Mouse (Mus musculus) heart, postnatal 0 days (tissue): ENCODE measurements at regions not wholly inside any gene's neighbourhood (a gene's known extent, or its start where the extent isn't known, plus 50 kb on each side); places are given as distances from the start of the nearest gene placed in this dataset.
A peak's percentile ranks its signal among the peaks of the same experiment; 100 is the strongest.

Experiments
- ATAC-seq: fragments of 200-750 bp; cut with Nextera tagmentation; 2 replicates; pipeline ENCODE4 v1.8.0; 2017; ENCODE audit warnings: low read depth, moderate number of reproducible peaks, moderate library complexity; ENCODE audit not compliant: insufficient read depth
- DNase-seq: peaks from one replicate; pipeline ENCODE4 v3.0.0-alpha.2; 2016; ENCODE audit warnings: low spot score
- H3K27ac ChIP-seq: fragments of 300-500 bp; sonication (generic); 2 replicates; pipeline ENCODE4 v1.5.1; 2014; ENCODE audit warnings: low read depth, mild to moderate bottlenecking
- H3K27me3 ChIP-seq: fragments of 300-500 bp; sonication (generic); 2 replicates; pipeline ENCODE4 v1.6.1; 2014; ENCODE audit warnings: low read length, mixed read lengths; ENCODE audit not compliant: control insufficient read depth, insufficient read depth
- H3K36me3 ChIP-seq: fragments of 300-500 bp; sonication (generic); replicated peaks from 2 replicates; pipeline ENCODE4 v1.6.1; 2014; ENCODE audit warnings: low read length, mixed read lengths; ENCODE audit not compliant: control insufficient read depth, insufficient read depth
- H3K4me1 ChIP-seq: fragments of 300-500 bp; sonication (generic); 2 replicates; pipeline ENCODE4 v1.6.1; 2014; ENCODE audit warnings: antibody characterized with exemption; ENCODE audit not compliant: control insufficient read depth, insufficient read depth
- H3K4me2 ChIP-seq: fragments of 300-500 bp; sonication (generic); 2 replicates; pipeline ENCODE4 v1.6.1; 2014; ENCODE audit warnings: low read depth, mild to moderate bottlenecking, low read length, moderate library complexity
- H3K4me3 ChIP-seq: fragments of 300-500 bp; sonication (generic); 2 replicates; pipeline ENCODE4 v1.5.1; 2014; ENCODE audit warnings: low read depth, low read length
- H3K9ac ChIP-seq: fragments of 300-500 bp; sonication (generic); replicated peaks from 2 replicates; pipeline ENCODE4 v1.6.1; 2014; ENCODE audit warnings: low read depth, low read length, mixed read lengths
- H3K9me3 ChIP-seq: fragments of 300-500 bp; sonication (generic); replicated peaks from 2 replicates; pipeline ENCODE4 v1.6.1; 2016; ENCODE audit warnings: low read length; ENCODE audit not compliant: control insufficient read depth
- CTCF ChIP-seq: IDR thresholded peaks from 2 replicates; pipeline ENCODE4 v1.5.1; 2016; ENCODE audit warnings: antibody characterized with exemption, control low read depth, low read depth
- EP300 ChIP-seq: IDR thresholded peaks from 2 replicates; pipeline ENCODE4 v1.6.1; 2016; ENCODE audit warnings: antibody characterized with exemption, low read depth
- WGBS: fragments of 180-500 bp; shearing (Covaris S2); extraction: QIAGEN DNeasy Blood & Tissue Kit; methylation state at CpG from one replicate; pipeline ENCODE4 v1.1.7; 2014; 5-methylcytosine and 5-hydroxymethylcytosine counted together

- WGBS, result 57% methylated on average over 2 of the region's 2 CpGs
- no peak for DNase-seq
- Histone ChIP-seq H3K27me3 (no peaks in the 10 kb centered on the region), H3K4me1 (no peaks in the 10 kb centered on the region), H3K4me2 (no peak overlapping the region), H3K27ac (no peak overlapping the region), H3K9me3 (no peaks in the 10 kb centered on the region), H3K9ac (no peak overlapping the region), H3K4me3 (no peak overlapping the region), H3K36me3 (no peaks in the 10 kb centered on the region)
- TF ChIP-seq CTCF, result no peak
- no peak for TF ChIP-seq EP300
- no peak for ATAC-seq
Measured at GRCm38 (mm10) chr6:140946720-140947119, 217.6 kb downstream of the Gm11077 start.

GRCm38 (mm10) chr6:140950483-140950882 lies 221.4 kb downstream of the Gm11077 start:
- H3K4me3 ChIP-seq, result no peak overlapping the region
- ATAC-seq (no peak), DNase-seq (no peak)
- H3K36me3 ChIP-seq, result no peaks in the 10 kb centered on the region
- H3K9me3 ChIP-seq, result no peaks in the 10 kb centered on the region
- no peak overlapping the region for H3K4me2 ChIP-seq
- no peak overlapping the region for H3K9ac ChIP-seq
- 90% methylated on average over 6 of the region's 6 CpGs for WGBS
- H3K27ac ChIP-seq, result no peak overlapping the region
- H3K27me3 ChIP-seq, result no peaks in the 10 kb centered on the region
- H3K4me1 ChIP-seq, result no peaks in the 10 kb centered on the region
- TF ChIP-seq CTCF (no peak), EP300 (no peak)

GRCm38 (mm10) chr6:140953256-140953655 lies 224.2 kb downstream of the Gm11077 start:
- no peak for DNase-seq
- TF ChIP-seq CTCF (no peak), EP300 (no peak)
- H3K4me3 ChIP-seq, result no peak overlapping the region
- H3K9ac ChIP-seq, result no peak overlapping the region
- H3K9me3 ChIP-seq, result no peaks in the 10 kb centered on the region
- H3K36me3 ChIP-seq, result no peaks in the 10 kb centered on the region
- ATAC-seq, result no peak
- H3K4me1 ChIP-seq, result no peaks in the 10 kb centered on the region
- no peak overlapping the region for H3K4me2 ChIP-seq
- H3K27me3 ChIP-seq, result no peaks in the 10 kb centered on the region
- H3K27ac ChIP-seq, result no peak overlapping the region

- ATAC-seq (no peak), DNase-seq (no peak)
- no peak for TF ChIP-seq CTCF
- TF ChIP-seq EP300, result no peak
- Histone ChIP-seq H3K27me3 (no peaks in the 10 kb centered on the region), H3K36me3 (no peaks in the 10 kb centered on the region), H3K4me3 (no peak overlapping the region), H3K4me1 (no peaks in the 10 kb centered on the region), H3K9me3 (no peaks in the 10 kb centered on the region), H3K27ac (no peak overlapping the region), H3K9ac (no peak overlapping the region), H3K4me2 (no peak overlapping the region)
- WGBS, result 50% methylated on average over 1 of the region's 1 CpGs
Measured at GRCm38 (mm10) chr6:140953721-140954120, 224.6 kb downstream of the Gm11077 start.

- ATAC-seq (peak; percentile 65), DNase-seq (peak; percentile 64)
- Histone ChIP-seq H3K4me2 (peak overlapping the region; percentile 16), H3K4me1 (no peaks in the 10 kb centered on the region), H3K4me3 (no peak overlapping the region), H3K36me3 (no peaks in the 10 kb centered on the region), H3K27ac (peak overlapping the region; percentile 67), H3K9ac (no peak overlapping the region), H3K27me3 (no peaks in the 10 kb centered on the region), H3K9me3 (no peaks in the 10 kb centered on the region)
- TF ChIP-seq EP300, result no peak
- no peak for TF ChIP-seq CTCF
- WGBS, result 40% methylated on average over 13 of the region's 13 CpGs
Measured at GRCm38 (mm10) chr6:140955751-140956521, 226.9 kb downstream of the Gm11077 start.

GRCm38 (mm10) chr6:140956522-140956863 lies 227.4 kb downstream of the Gm11077 start:
- H3K4me2 ChIP-seq, result no peak overlapping the region
- H3K27ac ChIP-seq, result peak overlapping the region; percentile 67
- DNase-seq, result no peak
- no peaks in the 10 kb centered on the region for H3K9me3 ChIP-seq
- no peaks in the 10 kb centered on the region for H3K4me1 ChIP-seq
- no peak; the same call in none of the 2 replicates for ATAC-seq
- H3K27me3 ChIP-seq, result no peaks in the 10 kb centered on the region
- H3K9ac ChIP-seq, result no peak overlapping the region
- TF ChIP-seq EP300 (no peak), CTCF (no peak)
- H3K4me3 ChIP-seq, result no peak overlapping the region
- WGBS, result 63% methylated on average over 4 of the region's 4 CpGs
- H3K36me3 ChIP-seq, result no peaks in the 10 kb centered on the region
